Mouse (Mus musculus): Measurements from ENCODE around the gene Apom. TPM values are rescaled to one million over a fixed set of nuclear protein-coding genes. Genes with fewer than 3 reads are reported as not detected.
A peak's percentile ranks its signal among the peaks of the same experiment; 100 is the strongest.

Gene Apom
- total and polyA plus RNA-seq, 3 experiments = 0.15 to 0.79 TPM; not detected in 1

DNA sequence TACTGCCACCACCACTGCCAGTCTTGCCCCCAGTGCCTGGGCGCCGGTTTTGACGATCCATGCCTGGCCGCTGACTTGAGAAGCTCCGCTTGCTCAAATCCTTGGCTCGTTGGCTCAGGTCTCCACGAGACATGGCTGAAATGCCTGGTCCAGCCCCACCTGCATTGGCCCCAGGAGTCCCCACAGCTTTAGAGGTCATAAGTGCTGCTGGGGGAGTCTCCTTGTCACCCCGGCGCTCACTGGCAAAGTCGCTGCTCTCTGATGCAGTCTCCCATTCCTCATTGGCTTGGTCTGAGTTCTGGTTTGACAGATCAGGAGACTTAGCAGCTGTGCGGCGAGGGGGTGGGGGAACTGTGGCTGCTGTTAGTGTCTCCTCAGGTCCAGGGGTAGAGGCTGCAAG, 23.6 kb upstream of the Apom start:
- Histone ChIP-seq H3K4me1 (ENCODE audit: control insufficient read depth in 1 of 2, insufficient read depth in 2 of 2, low read length in 2 of 2) (no peaks in the 10 kb centered on the region), H3K36me3 (ENCODE audit: control insufficient read depth in 1 of 2, insufficient read depth in 2 of 2, low read length in 2 of 2) (peaks cover 6 to 32% of the 10 kb centered on the region in 2 experiments), H3K79me2 (ENCODE audit: control insufficient read depth, insufficient read depth, low read length, poor library complexity) (peaks cover 33% of the 10 kb centered on the region), H3K9ac (ENCODE audit: control insufficient read depth, low read depth, low read length, poor library complexity, severe bottlenecking) (no peak overlapping the region), H3K27ac (ENCODE audit: control insufficient read depth, low read depth, low read length) (no peak overlapping the region), H3K9me3 (replicated peaks; ENCODE audit: insufficient read depth, low read length) (no peaks in the 10 kb centered on the region), H3K27me3 (ENCODE audit: control insufficient read depth in 1 of 2, insufficient read depth in 2 of 2, low read length in 2 of 2) (no peaks in the 10 kb centered on the region), H3K4me3 (ENCODE audit: control insufficient read depth in 1 of 2, insufficient read depth in 1 of 2, low read depth in 2 of 2, low read length in 2 of 2) (no peak overlapping the region)
- no peak for DNase-seq (ENCODE audit: low read depth, low spot score)
- TF ChIP-seq MYC (IDR thresholded peaks at IDR 0.05; ENCODE audit: low read depth, low read length) (no peak), POLR2AphosphoS2 (IDR thresholded peaks at IDR 0.05; ENCODE audit: low read length) (0 out of 2 replicates have a peak, but pooled peaks have one; percentile 3), RAD21 (IDR thresholded peaks at IDR 0.05; ENCODE audit: low read depth, low read length) (no peak), POLR2A (IDR thresholded peaks at IDR 0.05; ENCODE audit: control insufficient read depth in 1 of 2, insufficient read depth in 1 of 2, low read depth in 1 of 2, low read length in 2 of 2, poor library complexity in 1 of 2) (no peak), TBP (IDR thresholded peaks at IDR 0.05; ENCODE audit: low read depth, low read length) (no peak), SIN3A (IDR thresholded peaks at IDR 0.05; ENCODE audit: low read length) (no peak)

DNA sequence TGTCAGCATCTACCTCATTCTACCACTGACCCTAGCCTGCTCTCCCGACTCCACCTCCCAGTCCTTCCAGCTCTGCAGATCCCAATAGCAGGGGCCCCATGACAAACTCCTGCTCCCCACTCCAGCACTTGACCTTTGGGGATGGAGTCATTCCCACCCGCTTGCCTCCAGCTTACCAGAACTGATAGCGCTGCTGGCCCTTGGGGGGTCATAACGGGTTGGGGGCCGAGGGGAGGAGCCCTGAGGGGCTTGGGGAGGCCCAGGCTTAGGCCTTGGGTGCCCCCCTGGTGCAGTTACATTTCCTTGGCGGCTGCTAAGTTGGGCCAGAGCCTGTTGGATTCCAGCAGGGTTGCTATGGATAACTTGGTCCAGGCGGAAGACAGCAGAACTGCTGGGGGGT, 22.8 kb upstream of the Apom start:
- no peak for DNase-seq (ENCODE audit: low read depth, low spot score)

GRCm38 (mm10) chr17:35153931-35154330, 22.1 kb upstream of the Apom start:
- Histone ChIP-seq H3K27me3 (ENCODE audit: control insufficient read depth in 1 of 2, insufficient read depth in 2 of 2, low read length in 2 of 2) (no peaks in the 10 kb centered on the region), H3K9me3 (replicated peaks; ENCODE audit: insufficient read depth, low read length) (no peaks in the 10 kb centered on the region), H3K36me3 (ENCODE audit: control insufficient read depth in 1 of 2, insufficient read depth in 2 of 2, low read length in 2 of 2) (peaks cover 7 to 21% of the 10 kb centered on the region in 2 experiments), H3K79me2 (ENCODE audit: control insufficient read depth, insufficient read depth, low read length, poor library complexity) (peaks cover 23% of the 10 kb centered on the region), H3K27ac (ENCODE audit: control insufficient read depth, low read depth, low read length) (no peak overlapping the region), H3K4me3 (ENCODE audit: control insufficient read depth in 1 of 2, insufficient read depth in 1 of 2, low read depth in 2 of 2, low read length in 2 of 2) (no peak overlapping the region), H3K4me1 (ENCODE audit: control insufficient read depth in 1 of 2, insufficient read depth in 2 of 2, low read length in 2 of 2) (no peaks in the 10 kb centered on the region), H3K9ac (ENCODE audit: control insufficient read depth, low read depth, low read length, poor library complexity, severe bottlenecking) (no peak overlapping the region)
- TF ChIP-seq MAFK (IDR thresholded peaks at IDR 0.05; ENCODE audit: borderline replicate concordance, low read depth, low read length) = no peak
- no peak for TF ChIP-seq RAD21 (IDR thresholded peaks at IDR 0.05; ENCODE audit: low read depth, low read length)
- TF ChIP-seq ELF1 (IDR thresholded peaks at IDR 0.05; ENCODE audit: low read depth, low read length) = no peak
- no peak for TF ChIP-seq RCOR1 (IDR thresholded peaks at IDR 0.05; ENCODE audit: low read depth, low read length)
- no peak for DNase-seq (ENCODE audit: low read depth, low spot score)

More for the DNA sequence above, 22.8 kb upstream of the Apom start:
- no peaks in the 10 kb centered on the region for H3K4me1 ChIP-seq (ENCODE audit: control insufficient read depth in 1 of 2, insufficient read depth in 2 of 2, low read length in 2 of 2)
- TF ChIP-seq HCFC1 (IDR thresholded peaks at IDR 0.05; ENCODE audit: low read depth, low read length) = no peak
- peak in 1 of 2 experiments; percentile 28; a peak in 1 of 4 replicates for TF ChIP-seq POLR2A (IDR thresholded peaks at IDR 0.05; ENCODE audit: control insufficient read depth in 1 of 2, insufficient read depth in 1 of 2, low read depth in 1 of 2, low read length in 2 of 2, poor library complexity in 1 of 2)
- no peak for TF ChIP-seq ETS1 (IDR thresholded peaks at IDR 0.05; ENCODE audit: low read depth, low read length)
- no peak for TF ChIP-seq MAFK (IDR thresholded peaks at IDR 0.05; ENCODE audit: borderline replicate concordance, low read depth, low read length)
- no peak for TF ChIP-seq E2F4 (IDR thresholded peaks at IDR 0.05; ENCODE audit: borderline replicate concordance, low read depth, low read length)
- TF ChIP-seq MYC (IDR thresholded peaks at IDR 0.05; ENCODE audit: low read depth, low read length) = no peak
- peaks cover 7 to 26% of the 10 kb centered on the region in 2 experiments for H3K36me3 ChIP-seq (ENCODE audit: control insufficient read depth in 1 of 2, insufficient read depth in 2 of 2, low read length in 2 of 2)
- H3K4me3 ChIP-seq (ENCODE audit: control insufficient read depth in 1 of 2, insufficient read depth in 1 of 2, low read depth in 2 of 2, low read length in 2 of 2) = no peak overlapping the region
- H3K27ac ChIP-seq (ENCODE audit: control insufficient read depth, low read depth, low read length) = no peak overlapping the region
- H3K79me2 ChIP-seq (ENCODE audit: control insufficient read depth, insufficient read depth, low read length, poor library complexity) = peaks cover 26% of the 10 kb centered on the region
- H3K9ac ChIP-seq (ENCODE audit: control insufficient read depth, low read depth, low read length, poor library complexity, severe bottlenecking) = no peak overlapping the region
- no peaks in the 10 kb centered on the region for H3K9me3 ChIP-seq (replicated peaks; ENCODE audit: insufficient read depth, low read length)
- H3K27me3 ChIP-seq (ENCODE audit: control insufficient read depth in 1 of 2, insufficient read depth in 2 of 2, low read length in 2 of 2) = no peaks in the 10 kb centered on the region
